Mouse (Mus musculus): ENCODE measurements around the gene Alkal2. TPM values are rescaled to one million over a fixed set of nuclear protein-coding genes. Genes with fewer than 3 reads are reported as not detected.

Alkal2 gene
- total and polyA plus RNA-seq, 2 experiments from 2014 or later, result not detected

GRCm38 (mm10) chr12:30922401-30922800 is 38.3 kb downstream of the Alkal2 start:
- Histone ChIP-seq H3K9me3 (replicated peaks; ENCODE audit: control insufficient read depth, low read length) (no peaks in the 10 kb centered on the region), H3K4me1 (ENCODE audit: control insufficient read depth, insufficient read depth) (no peaks in the 10 kb centered on the region), H3K27ac (ENCODE audit: low read depth) (no peak overlapping the region), H3K9ac (replicated peaks; ENCODE audit: low read depth, low read length) (no peak overlapping the region), H3K4me3 (ENCODE audit: low read depth, low read length) (no peak overlapping the region), H3K36me3 (replicated peaks; ENCODE audit: control insufficient read depth, insufficient read depth, low read length) (no peaks in the 10 kb centered on the region), H3K27me3 (ENCODE audit: control insufficient read depth, insufficient read depth, low read length) (no peaks in the 10 kb centered on the region), H3K4me2 (ENCODE audit: low read depth, low read length) (no peak overlapping the region)
- DNase-seq (ENCODE audit: low spot score) (no peak), ATAC-seq (ENCODE audit: insufficient read depth, low read depth) (no peak)
- WGBS, result 73% methylated on average over 3 of the region's 3 CpGs
- TF ChIP-seq CTCF (IDR thresholded peaks at IDR 0.05; ENCODE audit: low read depth), result no peak
- TF ChIP-seq EP300 (IDR thresholded peaks at IDR 0.05; ENCODE audit: low read depth), result no peak

- TF ChIP-seq EP300 (IDR thresholded peaks at IDR 0.05; ENCODE audit: low read depth) (no peak), CTCF (IDR thresholded peaks at IDR 0.05; ENCODE audit: low read depth) (no peak)
Measured at GRCm38 (mm10) chr12:30928182-30928581, 44.1 kb downstream of the Alkal2 start.

GRCm38 (mm10) chr12:30933299-30933698 is 49.2 kb downstream of the Alkal2 start:
- Histone ChIP-seq H3K9me3 (replicated peaks; ENCODE audit: control insufficient read depth, low read length) (no peaks in the 10 kb centered on the region), H3K36me3 (replicated peaks; ENCODE audit: control insufficient read depth, insufficient read depth, low read length) (no peaks in the 10 kb centered on the region), H3K9ac (replicated peaks; ENCODE audit: low read depth, low read length) (no peak overlapping the region), H3K4me1 (ENCODE audit: control insufficient read depth, insufficient read depth) (no peaks in the 10 kb centered on the region), H3K4me2 (ENCODE audit: low read depth, low read length) (no peak overlapping the region), H3K27me3 (ENCODE audit: control insufficient read depth, insufficient read depth, low read length) (no peaks in the 10 kb centered on the region), H3K27ac (ENCODE audit: low read depth) (no peak overlapping the region), H3K4me3 (ENCODE audit: low read depth, low read length) (no peak overlapping the region)
- 68% methylated on average over 2 of the region's 2 CpGs for WGBS
- ATAC-seq (ENCODE audit: insufficient read depth, low read depth) (no peak), DNase-seq (ENCODE audit: low spot score) (no peak)
- TF ChIP-seq CTCF (IDR thresholded peaks at IDR 0.05; ENCODE audit: low read depth), result no peak
- TF ChIP-seq EP300 (IDR thresholded peaks at IDR 0.05; ENCODE audit: low read depth), result no peak

More at GRCm38 (mm10) chr12:30928182-30928581, 44.1 kb downstream of the Alkal2 start:
- no peak for ATAC-seq (ENCODE audit: insufficient read depth, low read depth)
- H3K9me3 ChIP-seq (replicated peaks; ENCODE audit: control insufficient read depth, low read length), result no peaks in the 10 kb centered on the region
- WGBS, result 77% methylated on average over 6 of the region's 6 CpGs
- H3K36me3 ChIP-seq (replicated peaks; ENCODE audit: control insufficient read depth, insufficient read depth, low read length), result no peaks in the 10 kb centered on the region
- H3K4me2 ChIP-seq (ENCODE audit: low read depth, low read length), result no peak overlapping the region
- no peaks in the 10 kb centered on the region for H3K27me3 ChIP-seq (ENCODE audit: control insufficient read depth, insufficient read depth, low read length)
- no peak overlapping the region for H3K4me3 ChIP-seq (ENCODE audit: low read depth, low read length)
- no peak overlapping the region for H3K27ac ChIP-seq (ENCODE audit: low read depth)
- no peak for DNase-seq (ENCODE audit: low spot score)
- no peak overlapping the region for H3K9ac ChIP-seq (replicated peaks; ENCODE audit: low read depth, low read length)
- no peaks in the 10 kb centered on the region for H3K4me1 ChIP-seq (ENCODE audit: control insufficient read depth, insufficient read depth)

GRCm38 (mm10) chr12:30936899-30937298 is 52.8 kb downstream of the Alkal2 start:
- no peaks in the 10 kb centered on the region for H3K27me3 ChIP-seq (ENCODE audit: control insufficient read depth, insufficient read depth, low read length)
- TF ChIP-seq EP300 (IDR thresholded peaks at IDR 0.05; ENCODE audit: low read depth) (no peak), CTCF (IDR thresholded peaks at IDR 0.05; ENCODE audit: low read depth) (no peak)
- H3K4me3 ChIP-seq (ENCODE audit: low read depth, low read length), result no peak overlapping the region
- H3K27ac ChIP-seq (ENCODE audit: low read depth), result no peak overlapping the region
- H3K4me1 ChIP-seq (ENCODE audit: control insufficient read depth, insufficient read depth), result no peaks in the 10 kb centered on the region
- WGBS, result 66% methylated on average over 2 of the region's 2 CpGs
- no peaks in the 10 kb centered on the region for H3K9me3 ChIP-seq (replicated peaks; ENCODE audit: control insufficient read depth, low read length)
- DNase-seq (ENCODE audit: low spot score) (no peak), ATAC-seq (ENCODE audit: insufficient read depth, low read depth) (no peak)
- no peak overlapping the region for H3K4me2 ChIP-seq (ENCODE audit: low read depth, low read length)
- no peaks in the 10 kb centered on the region for H3K36me3 ChIP-seq (replicated peaks; ENCODE audit: control insufficient read depth, insufficient read depth, low read length)
- no peak overlapping the region for H3K9ac ChIP-seq (replicated peaks; ENCODE audit: low read depth, low read length)

Other genes starting within 250 kb of the Alkal2 start
- gene Acp1, start 27.3 kb downstream of the Alkal2 start, total RNA-seq (2014; rRNA removed; ENCODE audit: low replicate concordance), result 24.8 and 25.5 TPM in 2 replicates
- 95.4 and 101 TPM in 2 replicates for gene Acp1, start 27.3 kb downstream of the Alkal2 start, polyA plus RNA-seq (2015; fragmentation: Nextera tagmentation; extraction: Ambion mirVana)
- 3.4 TPM in 1 of 2 replicates, not detected in the other for gene Sh3yl1, start 27.3 kb downstream of the Alkal2 start, total RNA-seq (2014; rRNA removed; ENCODE audit: low replicate concordance)
- 3.9 and 4.3 TPM in 2 replicates for gene Sh3yl1, start 27.3 kb downstream of the Alkal2 start, polyA plus RNA-seq (2015; fragmentation: Nextera tagmentation; extraction: Ambion mirVana)
- gene Fam110c, start 189.5 kb downstream of the Alkal2 start, total RNA-seq (2014; rRNA removed; ENCODE audit: low replicate concordance), result 0.27 and 0.84 TPM in 2 replicates
- 0.57 and 1.6 TPM in 2 replicates for gene Fam110c, start 189.5 kb downstream of the Alkal2 start, polyA plus RNA-seq (2015; fragmentation: Nextera tagmentation; extraction: Ambion mirVana)

Data from heart, postnatal 0 days (tissue).